Mouse (Mus musculus) urinary bladder, postnatal 10 days (tissue): ENCODE results near the gene Dok5.

Experiments
- DNase-seq: peaks from one replicate; pipeline ENCODE4 v3.0.0; 2022; ENCODE audit warnings: low spot score

Dok5 gene

DNA sequence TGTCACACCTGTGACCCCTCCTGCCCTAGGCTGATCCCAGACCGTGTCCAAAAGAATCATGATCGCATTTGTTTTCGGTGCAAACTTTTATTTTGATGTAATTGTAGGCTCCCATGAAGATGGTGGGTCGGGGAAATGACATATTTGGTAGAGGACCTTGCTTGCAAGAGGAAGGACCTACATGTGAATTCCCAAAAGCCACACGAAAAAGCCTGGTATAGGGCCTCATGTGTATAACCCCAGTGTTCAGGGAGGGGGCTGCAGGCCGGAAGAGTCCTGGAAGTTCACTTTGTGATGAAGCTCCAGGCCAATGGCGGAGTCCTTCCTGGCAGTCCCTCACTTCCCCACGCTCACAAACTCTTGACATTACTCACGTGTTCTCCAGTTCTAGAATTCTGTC lies 7.3 kb downstream of the Dok5 start:
- no peak for DNase-seq

DNA sequence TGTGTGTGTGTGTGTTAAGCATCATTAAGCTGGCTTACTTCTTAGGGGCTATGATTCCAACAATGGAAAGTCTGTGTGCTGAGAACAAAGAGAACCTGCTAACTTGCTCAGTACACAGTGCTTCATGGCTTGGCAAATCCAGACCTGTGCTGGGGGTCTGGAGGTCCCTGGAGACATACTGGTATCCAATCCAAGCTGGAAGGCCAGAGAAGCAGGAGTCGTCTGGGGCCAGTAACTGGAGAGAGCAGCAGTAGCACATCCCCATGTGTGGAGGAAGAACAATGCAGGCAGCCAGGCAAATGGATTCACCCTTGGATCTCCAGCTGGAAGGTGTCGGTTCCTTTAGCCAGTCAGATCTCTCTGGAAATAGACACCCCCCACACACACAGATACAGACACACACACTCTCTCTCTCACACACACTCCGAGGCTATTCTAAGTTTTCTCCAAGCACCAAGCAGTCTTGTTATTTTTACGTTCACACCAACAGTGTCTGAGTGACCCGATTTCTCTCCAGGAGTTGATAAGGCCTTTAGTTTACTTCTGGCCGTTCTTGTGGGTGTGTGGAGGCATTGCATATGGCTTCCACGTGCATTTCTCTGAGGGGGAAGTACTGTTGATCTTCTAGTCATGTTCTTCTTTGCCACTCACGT lies 8.2 kb downstream of the Dok5 start:
- no peak for DNase-seq

DNA sequence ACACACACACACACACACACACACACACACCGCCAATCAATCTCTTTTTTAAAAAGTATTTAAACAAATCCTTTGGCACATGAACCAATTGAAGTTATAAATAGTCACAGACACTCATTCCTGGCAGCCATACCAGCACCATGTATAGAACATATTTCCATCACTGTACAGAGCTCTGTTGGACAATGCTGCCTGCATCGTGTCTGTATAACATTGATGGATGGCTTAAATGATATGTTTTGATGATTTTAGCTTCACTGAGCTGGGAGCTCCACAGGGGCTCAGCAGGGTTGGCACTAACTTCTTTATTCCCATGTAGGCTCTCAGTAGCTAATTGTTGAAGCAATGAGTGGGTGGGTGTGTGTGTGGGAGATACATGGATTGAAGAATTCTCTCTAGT lies 11.9 kb downstream of the Dok5 start:
- no peak for DNase-seq

GRCm38 (mm10) chr2:170748901-170749300 lies 17.3 kb downstream of the Dok5 start:
- no peak for DNase-seq

GRCm38 (mm10) chr2:170752191-170752850 lies 20.7 kb downstream of the Dok5 start:
- no peak for DNase-seq

GRCm38 (mm10) chr2:170755817-170756216 lies 24.2 kb downstream of the Dok5 start:
- no peak for DNase-seq

- DNase-seq, result no peak
These were observed 25.1 kb downstream of the Dok5 start for GRCm38 (mm10) chr2:170756667-170757066.

GRCm38 (mm10) chr2:170757228-170757875 lies 25.7 kb downstream of the Dok5 start:
- no peak for DNase-seq

DNA sequence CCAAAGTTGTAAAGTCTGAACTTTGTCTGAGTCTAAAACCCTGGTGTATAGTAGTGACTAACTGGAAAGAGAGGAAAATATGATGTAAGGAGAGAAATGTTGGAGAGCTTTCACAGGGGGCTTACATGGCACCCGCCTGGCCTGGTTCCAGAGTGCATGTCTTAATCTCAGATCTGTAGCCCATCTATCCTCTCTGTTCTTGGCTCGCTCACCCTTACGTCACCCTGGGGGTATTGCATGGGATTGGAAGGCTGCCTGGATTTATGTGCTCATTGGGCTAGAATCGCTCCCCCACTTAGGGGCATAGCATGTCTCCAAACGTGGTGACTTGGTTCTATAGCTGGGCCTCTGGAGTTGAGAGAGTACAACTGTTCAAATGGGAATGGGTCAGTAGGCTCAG lies 26.6 kb downstream of the Dok5 start:
- no peak for DNase-seq

DNA sequence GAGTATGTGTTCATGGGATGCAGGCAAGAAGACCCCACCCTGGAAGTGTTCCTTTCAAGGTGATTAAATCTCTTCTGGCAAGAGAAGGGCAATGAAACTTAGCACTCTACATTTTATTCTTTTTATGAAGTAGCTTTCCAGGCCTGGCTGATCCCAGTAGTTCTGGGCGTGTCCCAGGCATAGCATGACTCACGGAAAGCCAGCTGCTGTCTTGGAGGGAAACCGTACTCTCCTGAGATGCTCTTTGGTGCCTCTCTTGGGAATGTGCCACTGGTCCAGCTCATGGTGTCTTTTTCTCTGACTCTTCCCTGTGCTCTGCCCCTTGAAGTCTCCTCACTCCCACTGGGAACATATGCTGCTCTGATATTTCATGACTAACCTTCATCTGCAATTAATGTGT lies 33.1 kb downstream of the Dok5 start:
- no peak for DNase-seq

GRCm38 (mm10) chr2:170767243-170767642 lies 35.6 kb downstream of the Dok5 start:
- DNase-seq, result no peak

DNA sequence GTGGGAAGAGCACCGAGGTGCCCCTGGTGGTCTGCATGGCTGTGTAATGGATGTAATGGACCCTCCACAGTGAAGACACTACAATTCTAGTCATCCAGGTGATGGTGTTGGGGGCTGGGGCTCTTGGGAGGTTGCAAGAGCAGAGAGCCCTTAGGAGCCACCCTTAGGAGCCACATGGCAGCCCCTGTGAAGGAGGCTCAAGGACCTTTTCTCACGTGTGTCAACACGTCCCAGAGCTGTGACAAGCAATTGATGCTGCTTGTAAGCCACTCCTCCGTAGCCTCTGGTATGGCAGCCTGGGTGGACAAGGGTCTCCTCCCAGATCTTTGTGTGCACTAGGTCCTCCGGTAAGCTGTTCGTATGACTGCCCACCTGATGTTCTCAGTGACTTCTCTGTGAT lies 37.1 kb downstream of the Dok5 start:
- DNase-seq, result no peak

- DNase-seq, result no peak
These were observed 39.9 kb downstream of the Dok5 start for GRCm38 (mm10) chr2:170771555-170771954.

GRCm38 (mm10) chr2:170772126-170772884 lies 40.7 kb downstream of the Dok5 start:
- DNase-seq, result no peak

- no peak for DNase-seq
These were observed 41.3 kb downstream of the Dok5 start for GRCm38 (mm10) chr2:170772885-170773270.

DNA sequence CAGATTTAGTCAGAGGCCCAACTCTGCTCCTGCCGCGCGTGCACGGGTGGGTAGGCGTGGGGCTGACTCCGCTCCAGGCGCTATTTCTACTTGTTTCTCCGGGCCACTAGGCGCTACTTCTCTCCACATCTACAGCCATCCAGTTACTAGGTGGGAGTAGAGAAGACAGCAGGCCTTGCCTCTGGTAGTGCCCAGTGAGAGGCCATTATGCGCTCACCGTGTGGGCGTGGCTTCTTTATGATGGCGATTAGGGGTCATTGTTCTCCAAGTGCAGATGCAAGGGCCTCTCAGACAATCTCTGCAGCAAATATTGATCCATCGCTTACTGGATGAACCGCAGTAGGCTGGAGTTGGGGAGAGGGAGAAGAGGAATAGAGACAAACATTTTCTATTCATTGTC lies 44.0 kb downstream of the Dok5 start:
- no peak for DNase-seq

- no peak for DNase-seq
These were observed 44.5 kb downstream of the Dok5 start for GRCm38 (mm10) chr2:170776107-170776506.

DNA sequence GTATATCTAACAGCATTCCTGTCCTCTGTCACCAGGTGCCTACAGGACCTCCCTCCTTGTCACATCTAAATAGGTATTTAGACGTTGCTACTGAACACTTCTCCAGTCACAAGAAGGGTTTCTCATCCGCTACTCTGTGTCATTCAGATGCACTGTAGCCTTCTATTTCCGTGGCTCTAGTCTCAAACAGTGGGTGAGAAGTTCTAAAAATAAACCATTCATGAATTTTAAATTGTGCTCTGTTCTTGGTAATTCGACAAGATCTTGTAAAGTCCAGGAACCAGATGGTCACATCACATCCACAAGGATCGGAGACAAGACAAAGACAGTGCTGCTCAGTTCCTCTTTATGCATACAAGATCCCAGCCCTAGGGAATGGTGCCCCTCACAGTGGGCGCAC lies 46.0 kb downstream of the Dok5 start:
- no peak for DNase-seq

- no peak for DNase-seq
These were observed 48.6 kb downstream of the Dok5 start for GRCm38 (mm10) chr2:170780010-170780750.

DNA sequence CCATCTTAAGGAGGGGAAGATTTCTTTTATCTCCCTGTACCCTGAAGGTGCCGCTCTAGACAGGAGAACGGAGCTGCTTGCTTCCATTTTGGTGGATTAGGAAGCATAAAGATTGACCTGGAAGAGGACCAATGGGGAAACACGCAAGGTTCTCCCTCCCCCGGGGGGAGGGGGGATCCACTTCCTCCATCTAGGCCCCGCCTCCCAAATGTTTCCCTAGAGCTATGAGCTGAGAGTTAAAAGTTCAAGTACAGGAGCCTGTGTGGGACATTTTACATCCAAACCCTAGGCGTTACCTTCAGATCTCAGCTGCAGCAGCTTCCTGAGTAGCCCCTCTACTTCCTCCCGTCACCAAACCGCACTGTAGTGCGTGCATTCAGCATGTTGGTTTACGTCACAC lies 56.5 kb downstream of the Dok5 start:
- DNase-seq, result no peak

- no peak for DNase-seq
These were observed 59.9 kb downstream of the Dok5 start for GRCm38 (mm10) chr2:170791332-170792017.

- DNase-seq, result no peak
These were observed 63.6 kb downstream of the Dok5 start for GRCm38 (mm10) chr2:170795242-170795641.
